Mouse (Mus musculus) embryonic fibroblast, embryonic 13.5 days (primary cell): ENCODE measurements around the gene BC037034.

Experiments
- CTCF ChIP-seq: IDR thresholded peaks from 2 replicates; pipeline ENCODE4 v1.5.1; 2011; ENCODE audit warnings: mild to moderate bottlenecking, control low read depth, low read length, moderate library complexity, borderline replicate concordance; ENCODE audit not compliant: insufficient read depth
- POLR2A ChIP-seq: IDR thresholded peaks from 2 replicates; pipeline ENCODE4 v1.6.1; 2011; ENCODE audit warnings: low read depth, mild to moderate bottlenecking, control low read depth, low read length, moderate library complexity

DNA sequence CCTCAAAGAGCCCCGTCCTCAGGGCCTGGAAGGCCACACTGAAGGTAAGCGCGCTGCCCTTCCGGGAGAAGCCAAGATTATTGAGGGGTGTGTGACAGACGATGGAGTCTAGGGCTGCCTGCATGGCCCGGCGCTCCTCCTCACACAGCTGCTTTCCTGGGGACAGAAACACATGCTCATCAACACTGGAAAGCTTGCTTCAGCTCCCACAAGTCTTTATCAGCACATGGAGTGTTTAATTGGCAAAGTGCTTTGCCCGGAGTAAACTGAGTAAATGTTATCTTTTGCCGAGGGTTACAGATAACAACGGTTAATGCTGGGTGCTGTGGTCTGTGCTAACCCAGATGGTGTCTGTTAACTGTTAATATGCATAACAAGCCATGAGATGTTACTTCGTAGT, 3.0 kb downstream of the BC037034 start:
- TF ChIP-seq POLR2A: no peak
- TF ChIP-seq CTCF: no peak
